Mouse (Mus musculus) right cerebral cortex, adult 2 months (tissue): Measurements from ENCODE around the gene Arhgap30.

Experiments used
- DNase-seq, 2 experiments: peaks; one replicate each; pipeline ENCODE4 v3.0.0; 2021 to 2022; ENCODE audit warnings: low spot score in 2 of 2

Arhgap30 gene

GRCm38 (mm10) chr1:171425126-171425525 lies 36.4 kb downstream of the Arhgap30 start:
- DNase-seq, result no peak

DNA sequence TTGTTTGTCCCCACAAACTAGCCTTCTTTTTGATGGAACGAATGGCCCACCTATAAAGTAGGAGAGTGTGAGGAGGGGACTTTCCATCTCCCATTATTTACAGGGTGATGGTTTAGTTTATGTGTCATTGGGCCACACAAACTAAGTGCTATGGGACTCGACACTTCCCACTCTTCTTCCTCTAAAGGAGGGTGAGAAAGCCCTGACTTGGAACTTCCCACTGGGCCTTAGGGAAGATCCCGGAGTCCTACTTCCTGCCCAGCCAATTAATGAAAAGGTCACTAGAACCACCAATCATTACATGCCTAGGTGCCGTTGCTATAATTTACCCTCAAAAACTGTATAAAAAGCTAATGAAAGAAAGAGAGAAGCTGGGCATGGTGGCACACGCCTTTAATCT lies 43.4 kb downstream of the Arhgap30 start:
- DNase-seq, result no peak

GRCm38 (mm10) chr1:171435288-171435814 lies 46.6 kb downstream of the Arhgap30 start:
- DNase-seq, result no peak

DNA sequence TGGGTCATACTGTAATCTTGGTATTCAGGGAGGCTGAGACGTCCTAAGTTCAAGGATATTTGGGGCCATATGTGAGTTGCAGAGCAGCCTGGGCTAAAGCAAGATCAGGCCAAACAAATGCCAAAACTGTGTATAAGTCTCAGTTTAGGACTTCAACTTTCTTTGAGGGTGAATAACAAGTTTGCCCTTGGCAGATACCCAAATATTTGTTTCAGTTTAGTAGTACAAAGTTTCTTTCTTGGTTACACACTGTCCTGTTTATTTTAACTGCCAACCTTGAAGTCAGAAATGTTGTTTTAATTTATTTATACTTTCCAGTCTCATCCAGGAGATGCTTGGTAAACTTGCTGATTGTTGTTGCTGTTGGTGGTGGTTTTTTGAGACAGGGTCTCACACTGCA lies 47.2 kb downstream of the Arhgap30 start:
- no peak for DNase-seq

- DNase-seq, result peak in 1 of 2 experiments; percentile 11
Measured at GRCm38 (mm10) chr1:171437264-171438013, 48.7 kb downstream of the Arhgap30 start, which contains the start of gene F11r. F11r (plus strand) TSS chr1:171437535.

- no peak for DNase-seq
Measured at GRCm38 (mm10) chr1:171438014-171438670, 49.4 kb downstream of the Arhgap30 start.

DNA sequence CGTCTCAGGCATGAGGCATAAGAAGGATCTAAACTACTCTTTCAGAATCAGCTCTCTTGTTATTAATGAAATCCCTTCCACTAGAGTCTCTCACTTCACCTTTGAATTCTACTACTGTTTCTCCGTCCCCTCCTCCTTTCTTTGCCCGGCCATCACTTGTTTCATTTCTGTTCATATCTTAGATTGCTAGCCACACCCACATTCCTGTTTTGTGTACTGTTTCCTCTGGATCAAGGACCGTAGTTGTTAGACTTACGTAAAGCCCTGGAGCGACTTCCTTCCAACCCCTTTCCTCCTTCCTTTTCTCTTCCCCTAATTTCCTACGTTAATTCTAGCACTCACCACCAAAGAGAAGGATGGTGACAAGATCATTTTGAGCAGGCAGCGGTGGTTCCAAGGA lies 50.3 kb downstream of the Arhgap30 start:
- no peak for DNase-seq

DNA sequence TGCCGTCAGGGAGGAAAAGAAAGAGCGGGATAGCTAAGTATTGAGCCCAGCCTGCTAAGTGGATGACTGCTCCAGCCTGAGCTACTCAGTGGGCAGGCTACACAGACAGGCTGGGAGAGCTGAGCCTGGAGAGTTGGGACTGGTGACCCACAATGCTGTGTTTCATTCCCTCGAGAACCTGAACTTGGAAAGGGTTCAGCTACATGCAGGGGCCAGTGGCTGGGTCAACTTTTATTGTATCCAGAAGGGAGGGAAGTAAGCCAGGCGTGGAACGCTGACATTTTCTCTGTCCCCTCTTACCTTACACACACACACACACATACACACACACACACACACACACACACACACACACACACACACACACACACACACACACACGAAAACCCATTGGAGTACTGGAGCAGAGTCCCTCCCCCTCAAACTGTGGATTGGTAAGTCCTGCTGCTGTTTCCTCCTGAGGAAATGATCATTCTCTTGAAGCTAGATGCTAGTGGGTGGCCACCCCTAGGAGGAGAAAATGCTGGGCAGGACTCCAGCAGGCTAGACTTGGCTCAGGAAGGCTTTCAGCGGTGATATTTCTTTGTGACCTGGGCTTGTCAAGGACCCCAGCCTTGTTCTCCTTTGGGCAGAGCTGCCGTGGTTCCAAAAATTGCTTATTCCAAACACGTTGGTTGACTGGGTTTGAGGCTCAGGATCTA lies 51.4 kb downstream of the Arhgap30 start:
- peak in 1 of 2 experiments; percentile 17 for DNase-seq

GRCm38 (mm10) chr1:171441466-171442412 lies 53.0 kb downstream of the Arhgap30 start:
- no peak for DNase-seq

DNA sequence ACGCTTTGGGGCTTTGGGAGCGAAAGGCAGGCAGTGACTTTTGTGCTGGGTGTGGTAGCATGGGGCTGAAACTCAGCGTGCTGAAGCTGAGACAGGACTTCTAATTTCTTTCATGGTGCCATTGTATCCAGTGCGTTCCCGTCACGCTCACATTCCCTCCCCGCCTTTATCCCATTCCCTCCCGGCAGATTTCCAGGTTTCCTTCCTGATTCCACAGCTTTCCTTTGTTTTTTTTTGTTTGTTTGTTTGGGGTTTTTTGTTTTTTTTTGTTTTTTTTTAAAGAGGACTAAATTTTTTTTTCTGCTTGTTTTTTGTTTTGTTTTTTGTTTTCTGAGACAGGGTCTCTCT lies 53.6 kb downstream of the Arhgap30 start:
- DNase-seq, result no peak

- no peak for DNase-seq
Measured at GRCm38 (mm10) chr1:171445050-171445449, 56.3 kb downstream of the Arhgap30 start.

GRCm38 (mm10) chr1:171446854-171447253 lies 58.1 kb downstream of the Arhgap30 start:
- no peak for DNase-seq

GRCm38 (mm10) chr1:171447692-171448091 lies 58.9 kb downstream of the Arhgap30 start:
- no peak for DNase-seq

GRCm38 (mm10) chr1:171450062-171450461 lies 61.3 kb downstream of the Arhgap30 start:
- no peak for DNase-seq

DNA sequence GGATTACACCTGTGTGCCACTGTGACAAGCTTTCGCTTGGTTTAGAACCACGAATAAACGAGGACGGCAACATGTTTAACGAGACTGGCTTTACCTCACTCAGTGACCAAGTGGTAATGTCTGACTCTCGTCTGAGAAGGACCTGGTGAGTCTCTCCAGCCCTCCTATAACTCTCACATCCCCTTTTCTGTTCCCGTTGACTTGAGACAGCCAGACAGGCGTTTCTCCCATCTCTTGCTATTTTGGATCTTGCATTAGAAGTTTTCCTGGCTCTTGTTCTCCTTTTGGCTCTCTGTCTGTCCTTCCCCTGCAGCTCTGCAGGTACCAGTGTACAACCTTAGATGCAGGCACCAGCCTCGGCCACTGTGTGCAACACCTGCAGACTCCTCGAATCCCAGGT lies 62.2 kb downstream of the Arhgap30 start:
- no peak for DNase-seq

GRCm38 (mm10) chr1:171452522-171452921 lies 63.8 kb downstream of the Arhgap30 start:
- no peak for DNase-seq

- no peak for DNase-seq
Measured at GRCm38 (mm10) chr1:171452923-171453322, 64.2 kb downstream of the Arhgap30 start.

- DNase-seq, result no peak
Measured at GRCm38 (mm10) chr1:171454926-171455325, 66.2 kb downstream of the Arhgap30 start.

DNA sequence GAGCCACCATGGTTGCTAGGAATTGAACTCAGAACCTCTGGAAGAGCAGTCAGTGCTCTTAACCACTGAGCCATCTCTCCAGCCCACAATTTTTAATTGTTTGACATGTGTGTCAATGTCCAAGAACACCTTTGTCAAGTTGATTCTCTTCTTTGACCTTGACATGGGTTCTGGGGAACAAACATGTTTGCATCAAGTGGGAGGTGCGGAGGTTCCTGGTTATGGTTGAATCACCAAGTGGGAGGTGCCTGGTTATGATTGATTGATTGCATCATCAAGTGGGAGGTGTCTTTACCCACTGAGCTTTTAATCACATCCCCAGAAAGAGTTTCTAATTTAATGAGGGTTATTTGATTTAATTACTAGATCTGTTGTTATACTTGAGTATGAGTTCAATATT lies 68.8 kb downstream of the Arhgap30 start:
- no peak for DNase-seq

DNA sequence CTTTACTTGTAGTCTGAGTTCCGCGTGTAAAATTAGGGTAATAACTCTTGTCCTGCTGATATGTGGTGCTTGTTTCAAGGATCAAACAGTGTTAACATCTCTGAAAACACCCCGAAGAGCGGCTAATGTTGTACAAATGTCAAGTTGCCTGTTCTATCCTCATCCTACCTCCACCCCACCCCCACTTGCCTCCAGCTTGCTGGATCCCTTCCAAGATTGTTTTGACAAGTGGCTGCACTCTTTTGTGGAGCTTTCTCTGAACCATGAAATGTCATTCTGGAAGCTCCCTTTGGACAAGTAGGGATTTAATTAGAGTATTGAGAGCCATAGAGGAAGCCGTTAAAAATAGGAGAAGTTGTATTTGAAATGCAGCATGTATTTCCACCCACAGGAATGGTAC lies 71.0 kb downstream of the Arhgap30 start:
- DNase-seq, result no peak
